ENCODE assay signal across 10 mouse cellular contexts in genomic region chr5:116386020-116386419, GRCm38 (mm10). TPM values are rescaled to one million over a fixed set of nuclear protein-coding genes. Genes with fewer than 3 reads are reported as not detected.
A peak's percentile ranks its signal among the peaks of the same experiment; 100 is the strongest.
DNase-seq lines count a peak whose midpoint lies in the region; ATAC-seq lines count a peak whose summit lies in the region.
"Had no signal": no experiment of that assay in that cellular context is flagged by ENCODE, and none has a peak within 500 bp of the region (broad histone marks: within the 10 kb centered on the region; RNA-seq: fewer than 3 reads in every experiment).

No protein-coding gene starts in this region.

- H3K4me3 ChIP-seq in hindbrain, embryonic 10.5 days = no peak overlapping the region
- no peak overlapping the region for H3K4me3 ChIP-seq in hindbrain, embryonic 12.5 days
- H3K4me3 ChIP-seq: neural tube, embryonic 13.5 days had no signal

- ATAC-seq in hindbrain, embryonic 12.5 days (ENCODE audit: low FRiP score) = no peak

- no peaks in the 10 kb centered on the region for H3K36me3 ChIP-seq in hindbrain, embryonic 10.5 days
- no peaks in the 10 kb centered on the region for H3K36me3 ChIP-seq in hindbrain, embryonic 12.5 days
- H3K36me3 ChIP-seq: neural tube, embryonic 13.5 days had no signal

- no peak overlapping the region for H3K4me2 ChIP-seq in hindbrain, embryonic 12.5 days (replicated peaks)
- H3K4me2 ChIP-seq: neural tube, embryonic 13.5 days had no signal

- 42% methylated on average over 11 of the region's 11 CpGs for WGBS in hindbrain, embryonic 10.5 days
- WGBS in hindbrain, embryonic 12.5 days = 47% methylated on average over 11 of the region's 11 CpGs

- H3K4me1 ChIP-seq in hindbrain, embryonic 10.5 days (replicated peaks) = no peaks in the 10 kb centered on the region
- H3K4me1 ChIP-seq in hindbrain, embryonic 12.5 days = no peaks in the 10 kb centered on the region
- H3K4me1 ChIP-seq: neural tube, embryonic 13.5 days had no signal

- H3K9ac ChIP-seq in hindbrain, embryonic 12.5 days = no peak overlapping the region
- H3K9ac ChIP-seq: neural tube, embryonic 13.5 days had no signal

- DNase-seq in hindbrain, embryonic 10.5 days (ENCODE audit: low spot score) = peak; percentile 50
- DNase-seq in ES-CJ7 (ENCODE audit: low read depth, low spot score) = peak; percentile 84
- DNase-seq in cerebellum, adult 11-12 months = peak; percentile 46
- peak; percentile 26 to 41 for DNase-seq in gastrocnemius, adult 8-10 months (ENCODE audit: low spot score in 2 of 2)
- peak; percentile 60 to 78 for DNase-seq in left cerebral cortex, adult 18-20 months (ENCODE audit: low spot score in 2 of 2)
- peak; percentile 69 for DNase-seq in retina, postnatal 1 day
- DNase-seq in c-Kit-positive CD71-positive TER-119-positive erythroid progenitor cells, embryonic 14.5 days (ENCODE audit: low spot score) = no peak

- H3K9me3 ChIP-seq in hindbrain, embryonic 10.5 days = no peaks in the 10 kb centered on the region
- H3K9me3 ChIP-seq in hindbrain, embryonic 12.5 days (replicated peaks) = no peaks in the 10 kb centered on the region
- H3K9me3 ChIP-seq: neural tube, embryonic 13.5 days had no signal

- no peak overlapping the region for H3K27ac ChIP-seq in hindbrain, embryonic 10.5 days
- H3K27ac ChIP-seq in hindbrain, embryonic 12.5 days = no peak overlapping the region
- H3K27ac ChIP-seq: neural tube, embryonic 13.5 days had no signal

- no peaks in the 10 kb centered on the region for H3K27me3 ChIP-seq in hindbrain, embryonic 10.5 days (ENCODE audit: insufficient read depth, poor library complexity, severe bottlenecking)
- no peaks in the 10 kb centered on the region for H3K27me3 ChIP-seq in hindbrain, embryonic 12.5 days
- H3K27me3 ChIP-seq: neural tube, embryonic 13.5 days had no signal

RNA-seq across cellular contexts. Expression of gene Hspb8, which starts 36.6 kb away (rescaled TPM):
- 7.3 and 9.7 TPM in 2 replicates for polyA plus RNA-seq in hindbrain, embryonic 10.5 days (2016; fragmentation: Nextera tagmentation; extraction: Ambion mirVana)
- 5.9 and 6.9 TPM in 2 replicates for polyA plus RNA-seq in hindbrain, embryonic 12.5 days (2016; fragmentation: Nextera tagmentation; extraction: Ambion mirVana)
- total RNA-seq in gastrocnemius, adult 8-10 months (2022) = 100 to 1,000 TPM; 239 to 425 (median 325) TPM
- 10 to 100 TPM; 11.5 to 11.6 TPM for total RNA-seq in left cerebral cortex, adult 18-20 months (2021)
- total RNA-seq: hematopoietic stem cell, adult 5-6 weeks had no signal

Comparison
In these comparisons a context has a peak if more than half of its experiments do, and no peak if none do; other contexts are left out.
1. RNA of gene Hspb8, which starts 36.6 kb away (total RNA-seq): 239 to 425 TPM in gastrocnemius, adult 8-10 months; 11.5 to 11.6 TPM in left cerebral cortex, adult 18-20 months; every median in the first group is over 10 times any median in the second.